ENCODE assay signal across 14 mouse cellular contexts in the genomic region with DNA sequence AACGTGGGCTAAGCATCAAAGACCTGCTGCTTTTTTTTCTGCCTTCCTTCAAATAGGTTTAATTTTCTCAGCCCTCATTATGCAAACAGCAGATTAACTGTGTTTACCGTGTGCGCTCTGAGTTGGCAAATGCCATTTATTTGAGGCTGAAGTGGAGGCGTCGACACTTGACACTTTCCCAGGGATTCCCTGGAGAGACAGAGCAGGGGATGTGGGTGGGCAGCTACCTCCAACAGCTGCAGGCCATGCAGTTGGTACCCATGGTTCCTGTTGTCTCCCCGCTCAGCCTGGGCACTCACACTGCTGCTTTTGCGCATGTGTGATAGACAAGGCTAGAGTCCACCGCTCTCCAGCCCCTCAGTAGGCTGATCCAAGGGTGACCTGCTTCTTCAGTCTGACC.
"Had no signal": no experiment of that assay in that cellular context is flagged by ENCODE, and none has a peak within 500 bp of the region (broad histone marks: within the 10 kb centered on the region; RNA-seq: fewer than 3 reads in every experiment).

No protein-coding gene starts in this region.

- H3K9me3 ChIP-seq: limb, embryonic 15.5 days; liver, embryonic 12.5 days; lung, embryonic 15.5 days; megakaryocyte, embryonic 14.5 days; midbrain, embryonic 13.5 days; neural tube, embryonic 13.5 days had no signal

- H3K4me2 ChIP-seq: limb, embryonic 15.5 days; lung, embryonic 15.5 days; midbrain, embryonic 13.5 days; neural tube, embryonic 13.5 days had no signal

- H3K4me1 ChIP-seq: lung, embryonic 15.5 days had no signal

- H3K27ac ChIP-seq: kidney, postnatal 0 days; layer of hippocampus, adult 2 months; limb, embryonic 15.5 days; lung, embryonic 15.5 days; macrophage; midbrain, embryonic 13.5 days; neural tube, embryonic 13.5 days had no signal

- ATAC-seq: liver, embryonic 12.5 days; midbrain, embryonic 13.5 days had no signal

- H3K36me3 ChIP-seq: limb, embryonic 15.5 days; liver, embryonic 12.5 days; lung, embryonic 15.5 days; midbrain, embryonic 13.5 days; neural tube, embryonic 13.5 days had no signal

- H3K9ac ChIP-seq: limb, embryonic 15.5 days; liver, embryonic 12.5 days; lung, embryonic 15.5 days; midbrain, embryonic 13.5 days; neural tube, embryonic 13.5 days had no signal

- DNase-seq: kidney, adult 11 months; kidney, adult 9 months; kidney, postnatal 36 days; lung, postnatal 14 days; retina, postnatal 1 day had no signal

- H3K4me3 ChIP-seq: layer of hippocampus, adult 2 months; limb, embryonic 15.5 days; liver, embryonic 12.5 days; lung, embryonic 15.5 days; megakaryocyte, embryonic 14.5 days; midbrain, embryonic 13.5 days; neural tube, embryonic 13.5 days had no signal

- H3K27me3 ChIP-seq: liver, embryonic 12.5 days had no signal
